Mouse (Mus musculus) central nervous system, embryonic 11.5 days (tissue): ENCODE measurements around the gene Usp10. TPM values are rescaled to one million over a fixed set of nuclear protein-coding genes. Genes with fewer than 3 reads are reported as not detected.

ENCODE experiments used
- polyA plus RNA-seq: library from polyadenylated mRNA; depleted of rRNA; stranded (reverse); fragments of >200 nt; gene quantifications from 2 replicates; pipeline ENCODE4 v1.2.3, GENCODE M21; 2012; rRNA removed

The Usp10 gene
- 97.5 and 142 TPM in 2 replicates for polyA plus RNA-seq

DNA sequence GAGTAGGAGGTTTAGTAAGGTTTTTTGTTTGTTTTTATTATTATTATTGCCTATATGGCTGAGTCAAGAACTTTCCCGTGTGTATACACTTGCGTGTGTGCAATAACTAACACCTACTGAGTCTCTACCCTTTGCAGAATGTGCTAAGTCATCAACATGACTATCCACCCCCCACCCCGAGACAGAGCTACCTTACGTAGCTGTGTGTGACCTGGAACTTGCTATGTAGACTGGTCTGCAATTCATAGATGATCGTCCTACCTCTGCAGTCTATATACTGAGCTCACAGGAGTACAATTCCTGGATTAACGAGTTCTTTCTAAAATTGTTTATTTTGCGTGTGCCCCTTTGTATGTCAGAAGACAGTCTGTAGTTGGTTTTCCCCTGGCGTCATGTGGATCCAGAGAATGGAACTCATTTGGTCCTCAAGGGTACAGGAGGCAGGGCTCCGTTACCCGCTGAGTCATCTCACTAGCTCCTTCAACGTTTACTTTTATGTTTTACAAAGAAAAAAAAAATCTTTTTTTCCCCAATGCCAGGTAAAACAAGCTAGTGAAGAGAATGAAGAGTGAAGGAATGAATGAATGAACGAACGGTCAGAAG lies at the start of gene Usp10:
Gene Usp10, plus strand, starts transcription at position 417 of the 603 bp plus-strand sequence.

DNA sequence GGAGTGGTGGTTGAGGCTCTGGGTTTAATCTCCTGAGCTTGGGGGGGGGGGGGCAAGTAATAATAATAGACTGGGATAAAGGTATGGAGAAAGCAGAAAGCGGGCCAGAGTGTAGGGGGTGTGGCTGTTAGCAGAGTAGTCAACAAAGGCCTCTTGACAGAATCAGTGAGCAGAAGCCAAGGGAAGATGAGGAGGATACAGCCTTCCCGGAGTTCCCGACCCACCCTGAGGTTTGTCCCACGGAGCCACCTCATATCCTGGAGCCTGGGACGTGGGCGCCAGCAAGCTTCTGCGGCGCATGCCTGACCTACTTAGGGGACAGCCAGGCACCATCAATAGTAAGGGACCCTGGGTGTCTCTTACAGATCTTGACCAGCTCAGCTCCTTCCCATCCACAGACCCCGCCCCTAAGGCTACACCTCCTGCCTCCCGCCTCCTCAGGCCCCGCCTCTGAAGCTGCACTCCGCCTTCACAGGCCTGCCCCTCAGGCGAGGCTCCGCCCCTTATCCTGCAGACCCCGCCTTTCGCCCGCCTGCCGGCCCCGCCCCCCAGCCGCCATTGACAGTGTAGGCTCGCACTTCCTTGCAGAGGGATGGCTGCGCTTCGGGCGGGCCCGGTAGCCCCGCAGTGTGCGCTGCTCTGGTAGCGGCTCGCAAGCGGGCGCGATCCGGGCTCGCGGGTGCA lies 48.3 kb upstream of the Usp10 start, which contains the start of gene Klhl36:
Gene Klhl36, plus strand, starts transcription at position 561 of the 684 bp plus-strand sequence.

DNA sequence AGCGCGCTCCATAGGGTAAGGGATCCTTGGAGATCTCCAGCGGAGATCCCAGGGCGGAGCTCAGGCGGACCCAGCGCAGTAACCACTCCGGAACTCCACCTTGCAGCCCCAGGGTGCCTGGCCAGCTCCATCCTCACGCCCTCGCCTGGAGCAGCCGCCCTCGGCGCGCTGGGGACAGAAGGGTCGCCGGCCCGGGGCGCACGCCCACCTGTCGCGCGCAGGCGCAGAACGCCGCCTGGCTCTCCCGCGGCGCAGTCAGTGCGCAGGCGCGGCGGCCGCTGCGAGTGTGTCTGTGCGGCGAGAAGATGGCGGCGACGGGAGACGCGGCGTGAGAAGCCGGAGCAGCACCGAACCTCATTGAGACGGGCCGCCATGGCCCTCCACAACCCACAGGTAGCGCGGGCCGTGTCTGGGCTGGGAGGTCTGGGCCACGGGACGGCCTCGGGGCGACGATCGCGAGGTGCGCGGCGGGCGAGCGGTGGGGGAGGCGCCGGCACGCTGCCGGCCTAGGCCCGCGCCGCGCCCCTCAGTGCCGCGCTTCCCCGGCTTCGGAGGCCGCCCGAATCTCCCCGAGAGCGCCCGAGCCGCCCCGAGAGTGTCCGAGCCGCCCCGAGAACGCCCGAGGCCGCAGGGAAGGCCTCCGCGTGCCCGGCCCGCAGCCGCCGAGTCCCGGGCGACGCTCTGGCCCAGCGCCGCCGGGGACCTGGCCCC lies 542 bp downstream of the Usp10 start, which contains the start of gene Gm20388:
Gene Gm20388, plus strand, starts transcription at position 295 of the 711 bp plus-strand sequence.

DNA sequence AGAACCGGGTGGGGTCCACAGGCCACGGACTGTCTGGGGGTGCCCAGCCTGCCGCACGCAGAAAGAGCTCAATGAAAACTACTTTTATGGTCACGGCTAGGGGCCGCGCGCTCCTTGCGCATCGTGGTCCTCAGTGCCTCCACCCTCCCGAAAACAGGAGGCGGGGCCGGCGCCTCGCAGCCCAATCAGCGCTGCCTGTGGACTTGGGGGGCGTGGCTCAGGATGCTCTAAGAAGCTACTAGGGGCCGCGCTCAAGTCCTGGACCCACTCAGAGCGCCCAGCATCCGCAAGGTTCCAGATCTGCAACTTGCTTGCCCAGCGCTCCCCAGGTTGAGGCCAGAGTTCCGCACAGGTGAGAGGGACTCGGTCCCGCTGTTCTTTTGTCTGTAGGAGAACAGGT lies 82.1 kb downstream of the Usp10 start, which contains the start of gene Crispld2:
Gene Crispld2, plus strand, starts transcription at position 190 of the 400 bp plus-strand sequence.

Other genes with a start within 250 kb of the Usp10 start
- gene Wfdc1, start 244.0 kb upstream of the Usp10 start, polyA plus RNA-seq: 1.8 and 3.4 TPM in 2 replicates
- gene Atp2c2, start 210.4 kb upstream of the Usp10 start, polyA plus RNA-seq: 0.72 and 0.75 TPM in 2 replicates
- gene Tldc1, start 131.9 kb upstream of the Usp10 start, polyA plus RNA-seq: 11.0 and 11.4 TPM in 2 replicates
- 140 and 173 TPM in 2 replicates for gene Cotl1, start 69.8 kb upstream of the Usp10 start, polyA plus RNA-seq
- gene Klhl36, start 48.1 kb upstream of the Usp10 start, polyA plus RNA-seq: 9.6 and 10.1 TPM in 2 replicates
- 27.2 and 33.9 TPM in 2 replicates for gene Gm20388, start 481 bp downstream of the Usp10 start, polyA plus RNA-seq
- 3.9 and 7.7 TPM in 2 replicates for gene Crispld2, start 82.1 kb downstream of the Usp10 start, polyA plus RNA-seq
- 32.8 and 35.5 TPM in 2 replicates for gene Zdhhc7, start 191.1 kb downstream of the Usp10 start, polyA plus RNA-seq
- gene 6430548M08Rik, start 203.8 kb downstream of the Usp10 start, polyA plus RNA-seq: 7.5 and 9.8 TPM in 2 replicates